Mouse (Mus musculus): Measurements from ENCODE around the gene Fgf14. TPM values are rescaled to one million over a fixed set of nuclear protein-coding genes. Genes with fewer than 3 reads are reported as not detected.

The Fgf14 gene
- polyA plus RNA-seq (2015; fragmentation: Nextera tagmentation; extraction: Ambion mirVana), result 1.7 and 4.6 TPM in 2 replicates

GRCm38 (mm10) chr14:124676506-124677177 is at the start of gene Fgf14:
Fgf14 (minus strand) TSS chr14:124677127.

